Mouse (Mus musculus) embryonic facial prominence, embryonic 12.5 days (tissue): Measurements from ENCODE around the gene Glod4. TPM values are rescaled to one million over a fixed set of nuclear protein-coding genes. Genes with fewer than 3 reads are reported as not detected.

ENCODE experiments used
- ATAC-seq: fragments of 200-750 bp; cut with Nextera tagmentation; 2 replicates; pipeline ENCODE4 v1.8.0; 2017; ENCODE audit not compliant: insufficient number of reproducible peaks, insufficient read depth, low FRiP score, low TSS enrichment
- H3K27ac ChIP-seq: fragments of 300-500 bp; sonication (generic); 2 replicates; pipeline ENCODE4 v1.5.1; 2016; ENCODE audit warnings: mild to moderate bottlenecking
- H3K27me3 ChIP-seq: fragments of 300-500 bp; sonication (generic); 2 replicates; pipeline ENCODE4 v1.6.1; 2016; ENCODE audit warnings: mild to moderate bottlenecking, moderate library complexity
- H3K36me3 ChIP-seq: fragments of 300-500 bp; sonication (generic); 2 replicates; pipeline ENCODE4 v1.6.1; 2016; ENCODE audit warnings: mild to moderate bottlenecking
- H3K4me1 ChIP-seq: fragments of 300-500 bp; sonication (generic); 2 replicates; pipeline ENCODE4 v1.6.1; 2016
- H3K4me2 ChIP-seq: fragments of 300-500 bp; sonication (generic); replicated peaks from 2 replicates; pipeline ENCODE4 v1.6.1; 2016; ENCODE audit warnings: mild to moderate bottlenecking, moderate library complexity
- H3K4me3 ChIP-seq: fragments of 300-500 bp; sonication (generic); 2 replicates; pipeline ENCODE4 v1.5.1; 2016; ENCODE audit warnings: mild to moderate bottlenecking
- H3K9ac ChIP-seq: fragments of 300-500 bp; sonication (generic); 2 replicates; pipeline ENCODE4 v1.6.1; 2016; ENCODE audit warnings: mild to moderate bottlenecking, moderate library complexity
- H3K9me3 ChIP-seq: fragments of 300-500 bp; sonication (generic); 2 replicates; pipeline ENCODE4 v1.6.1; 2016; ENCODE audit warnings: mild to moderate bottlenecking, moderate library complexity
- WGBS: fragments of 180-500 bp; shearing (Covaris S2); methylation state at CpG from one replicate; pipeline ENCODE4 v1.1.7; 2016; 5-methylcytosine and 5-hydroxymethylcytosine counted together
- polyA plus RNA-seq: library from polyadenylated mRNA; unstranded; fragments of >200 nt; fragmentation: Nextera tagmentation; extraction: Ambion mirVana; gene quantifications from 2 replicates; pipeline ENCODE4 v1.2.1, GENCODE M21; 2016

Gene Glod4
- polyA plus RNA-seq, 1 experiment from 2014 or later = 126 TPM

DNA sequence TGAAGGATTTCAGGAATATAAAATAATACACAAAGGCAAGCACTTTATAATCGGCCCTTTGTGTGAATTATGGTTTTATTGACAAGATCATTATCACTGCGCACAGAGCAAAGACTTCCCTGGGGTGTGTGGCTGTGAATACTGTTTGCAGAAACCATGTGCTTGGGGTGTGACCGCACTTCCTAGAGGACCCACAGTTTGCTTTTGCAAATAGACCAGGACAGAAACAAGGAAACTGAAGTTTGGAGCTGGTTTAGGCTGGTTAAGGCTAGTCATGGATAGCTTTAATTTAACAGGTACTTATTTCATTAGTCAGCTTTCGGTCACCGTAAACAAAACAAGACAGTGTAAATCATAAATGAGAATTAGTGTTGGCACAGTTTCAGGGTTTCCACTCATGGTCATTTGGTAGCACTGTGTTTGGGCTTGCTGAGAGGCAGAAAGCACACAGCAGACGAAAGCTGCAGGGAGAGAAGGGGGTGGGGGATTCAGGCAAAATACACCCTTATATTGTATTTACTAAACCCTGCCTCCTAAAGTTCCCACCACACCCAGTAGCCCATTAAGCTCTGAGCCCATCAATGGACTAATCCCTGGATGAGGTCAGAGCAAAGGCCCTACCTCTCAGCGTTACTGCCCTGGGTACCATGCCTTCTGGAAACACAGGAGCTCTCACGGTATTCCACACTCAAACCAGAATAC is 47.1 kb downstream of the Glod4 start:
- 71% methylated on average over 8 of the region's 8 CpGs for WGBS
- Histone ChIP-seq H3K36me3 (no peaks in the 10 kb centered on the region), H3K27me3 (no peaks in the 10 kb centered on the region), H3K9ac (no peak overlapping the region), H3K4me1 (no peaks in the 10 kb centered on the region), H3K27ac (no peak overlapping the region), H3K4me2 (no peak overlapping the region), H3K9me3 (no peaks in the 10 kb centered on the region), H3K4me3 (no peak overlapping the region)
- ATAC-seq = no peak

DNA sequence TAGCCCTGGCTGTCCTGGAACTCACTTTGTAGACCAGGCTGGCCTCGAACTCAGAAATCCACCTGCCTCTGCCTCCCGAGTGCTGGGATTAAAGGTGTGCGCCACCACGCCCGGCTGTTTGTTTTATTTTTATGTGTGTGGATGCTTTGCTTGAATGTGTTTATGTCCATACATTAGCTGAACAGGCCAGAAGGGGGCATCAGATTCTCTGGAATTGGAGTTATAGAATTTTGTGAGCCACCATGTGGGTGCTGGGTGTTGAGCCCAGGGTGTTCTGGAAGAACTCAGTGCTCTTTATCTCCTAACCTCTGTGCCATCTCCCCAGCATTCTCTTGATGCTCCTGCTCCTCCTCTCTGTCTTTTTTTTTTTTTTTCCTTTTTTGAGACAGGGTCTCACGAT is 56.6 kb downstream of the Glod4 start:
- Histone ChIP-seq H3K4me3 (no peak overlapping the region), H3K27ac (no peak overlapping the region), H3K4me1 (no peaks in the 10 kb centered on the region), H3K9ac (no peak overlapping the region), H3K36me3 (no peaks in the 10 kb centered on the region), H3K27me3 (no peaks in the 10 kb centered on the region), H3K4me2 (no peak overlapping the region), H3K9me3 (no peaks in the 10 kb centered on the region)
- no peak for ATAC-seq
- 85% methylated on average over 6 of the region's 6 CpGs for WGBS

DNA sequence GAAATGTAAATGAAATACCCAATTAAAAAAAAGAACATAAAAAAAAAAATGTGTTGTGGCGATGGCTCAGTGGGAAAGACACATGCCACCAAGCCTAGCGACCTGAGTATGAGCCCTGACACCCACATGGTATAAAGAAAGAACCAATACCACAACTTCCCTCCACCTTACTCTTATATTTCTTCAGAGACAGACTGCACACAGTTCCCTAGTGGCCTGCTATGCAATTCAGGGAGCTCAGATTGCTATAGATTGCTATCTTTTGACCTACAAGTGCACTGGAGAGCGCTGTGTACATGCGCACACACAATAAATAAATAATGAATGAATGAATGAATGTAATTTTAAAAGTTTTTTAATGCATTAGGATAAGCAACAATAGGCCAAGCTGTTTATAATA is 59.8 kb downstream of the Glod4 start:
- WGBS = 78% methylated on average over 4 of the region's 4 CpGs
- H3K27me3 ChIP-seq = no peaks in the 10 kb centered on the region
- no peak overlapping the region for H3K9ac ChIP-seq
- H3K36me3 ChIP-seq = no peaks in the 10 kb centered on the region
- H3K9me3 ChIP-seq = no peaks in the 10 kb centered on the region
- no peak overlapping the region for H3K4me2 ChIP-seq
- no peak overlapping the region for H3K27ac ChIP-seq
- peaks cover 5% of the 10 kb centered on the region for H3K4me1 ChIP-seq
- no peak for ATAC-seq
- no peak overlapping the region for H3K4me3 ChIP-seq

DNA sequence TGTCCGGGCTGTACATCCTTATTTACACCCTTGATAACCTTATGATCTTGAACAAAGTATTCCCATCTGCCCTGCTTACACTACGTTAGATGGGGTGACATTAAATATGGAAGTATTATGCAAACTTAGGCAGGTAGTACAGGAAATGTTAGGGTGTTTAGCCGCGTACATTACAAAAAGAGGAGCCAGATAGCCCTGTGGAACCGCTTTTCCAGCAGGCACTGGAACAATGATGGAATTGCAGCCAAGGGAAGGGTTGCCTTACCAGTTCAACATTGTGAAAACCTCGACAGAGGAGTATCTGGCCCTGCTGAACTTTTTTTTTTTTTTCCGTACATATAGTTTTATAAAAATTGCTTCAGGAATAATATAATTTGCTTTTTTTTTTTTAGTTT is 63.4 kb downstream of the Glod4 start:
- Histone ChIP-seq H3K9ac (peak overlapping the region; percentile 61), H3K4me1 (peaks cover 8% of the 10 kb centered on the region), H3K4me2 (peak overlapping the region; percentile 93), H3K27ac (no peak overlapping the region), H3K4me3 (peak overlapping the region; percentile 75), H3K27me3 (no peaks in the 10 kb centered on the region), H3K9me3 (no peaks in the 10 kb centered on the region), H3K36me3 (no peaks in the 10 kb centered on the region; the same call in 1 of the 2 replicates)
- ATAC-seq = no peak
- WGBS = 22% methylated on average over 7 of the region's 7 CpGs

DNA sequence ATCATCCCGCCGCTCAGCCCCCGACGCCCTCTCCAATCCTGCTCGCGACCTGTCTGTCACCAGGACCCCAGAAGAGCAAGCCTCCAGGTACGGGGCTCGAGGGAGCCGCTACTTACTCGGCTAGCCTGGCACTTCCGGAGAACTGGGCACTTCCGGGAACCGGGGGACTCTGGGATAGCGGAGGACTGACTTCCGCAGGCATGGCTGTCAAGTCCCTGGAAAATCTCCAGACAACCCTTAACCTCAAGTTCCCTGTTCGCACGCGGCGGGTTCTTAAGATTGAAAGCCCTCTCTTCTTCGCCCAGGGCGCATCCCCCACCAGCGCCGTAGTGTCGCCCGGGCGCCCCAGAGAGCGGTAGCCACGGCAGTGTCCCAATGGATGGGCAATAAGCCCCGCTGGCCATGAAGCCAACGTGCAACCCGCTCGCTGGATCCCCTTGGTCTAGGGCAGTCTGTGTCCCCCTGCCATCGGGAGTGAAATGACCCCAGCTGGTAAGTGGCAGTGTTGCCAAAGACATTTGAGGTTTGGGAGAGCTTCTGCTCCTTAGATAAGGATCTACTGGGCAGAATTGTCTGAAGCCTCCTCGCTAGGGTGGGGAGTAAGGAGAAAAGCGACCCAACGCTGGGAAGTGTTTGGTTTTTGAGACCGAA is 63.9 kb downstream of the Glod4 start, which contains the start of the genes Vps53 and Fam57a:
TSS of gene Vps53 (minus strand) at position 153 of the 651 bp plus-strand sequence.
TSS of gene Fam57a (plus strand) at position 177 of the 651 bp plus-strand sequence.
- Histone ChIP-seq H3K4me3 (peak within 1 kb of the TSS; percentile 75), H3K27ac (no peak within 1 kb of the TSS), H3K9ac (peak within 1 kb of the TSS; percentile 61), H3K9me3 (no peaks in the 10 kb centered on the region), H3K4me2 (peak within 1 kb of the TSS; percentile 93), H3K36me3 (no peaks in the 10 kb centered on the region; the same call in 1 of the 2 replicates), H3K4me1 (peaks cover 8% of the 10 kb centered on the region), H3K27me3 (no peaks in the 10 kb centered on the region)
- ATAC-seq = peak; percentile 82; the same call in 1 of the 2 replicates
- WGBS = under 1% methylated on average over 37 of the region's 37 CpGs

DNA sequence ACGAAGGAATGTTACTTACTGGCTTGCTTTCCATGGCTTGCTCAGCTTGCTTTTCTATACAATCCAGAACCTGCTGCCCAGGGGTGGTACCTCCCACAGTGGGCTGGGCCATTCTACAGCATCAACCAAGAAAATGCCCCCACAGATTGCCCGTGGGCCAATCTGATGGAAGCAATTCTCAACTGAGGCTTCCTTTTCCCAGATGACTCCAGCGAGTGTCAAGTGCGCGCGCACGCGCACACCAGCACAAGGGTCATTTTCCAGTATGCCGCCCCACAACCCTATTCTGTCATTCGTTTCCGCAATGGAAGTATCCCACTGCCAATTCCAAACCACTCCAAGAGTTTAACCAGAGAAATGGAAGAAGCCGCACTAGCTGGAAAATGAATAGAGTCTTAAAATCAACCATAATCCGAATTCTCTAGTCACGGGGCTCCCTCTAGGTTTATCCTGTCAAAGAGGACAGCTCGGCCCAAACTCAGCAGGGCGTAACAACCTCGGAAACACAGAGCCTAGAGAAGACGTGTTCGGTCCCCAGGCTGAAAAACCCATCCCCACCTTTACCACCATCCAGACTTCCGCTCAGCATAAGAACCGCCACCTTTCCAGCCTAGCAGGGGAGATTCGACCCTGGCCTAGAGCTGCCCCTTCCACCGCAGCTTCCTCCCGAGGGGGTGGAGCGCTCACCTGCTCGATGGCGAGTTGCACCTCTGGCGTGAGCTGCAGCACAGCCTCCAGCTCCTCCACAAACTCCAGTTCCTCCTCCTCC is 64.6 kb downstream of the Glod4 start:
- WGBS = 1% methylated on average over 28 of the region's 28 CpGs
- Histone ChIP-seq H3K9ac (peak overlapping the region; percentile 61), H3K27ac (no peak overlapping the region), H3K27me3 (no peaks in the 10 kb centered on the region), H3K4me2 (peak overlapping the region; percentile 93), H3K36me3 (peaks cover 2% of the 10 kb centered on the region; the same call in 1 of the 2 replicates), H3K4me1 (peaks cover 8% of the 10 kb centered on the region), H3K9me3 (no peaks in the 10 kb centered on the region), H3K4me3 (peak overlapping the region; percentile 75)
- ATAC-seq = peak; percentile 65; the same call in 1 of the 2 replicates

DNA sequence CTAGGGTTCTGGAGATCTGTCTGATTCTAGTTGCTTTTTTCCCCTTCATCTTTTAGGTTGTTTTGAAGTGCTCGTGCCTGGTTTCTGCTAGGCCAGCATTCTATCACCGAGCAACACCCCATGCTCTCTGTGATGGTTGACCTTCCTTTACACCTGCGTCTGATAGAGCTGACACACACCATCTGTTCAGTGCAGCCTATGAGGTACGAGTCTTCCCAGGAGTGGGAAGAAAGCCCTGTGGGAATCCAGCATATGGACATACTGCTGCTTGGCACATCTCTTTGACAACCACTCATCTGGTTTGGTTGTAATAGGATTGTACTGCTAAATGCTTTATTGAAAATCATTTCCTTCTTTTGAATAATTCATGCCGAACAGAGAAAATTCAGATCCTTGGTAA is 73.3 kb downstream of the Glod4 start:
- no peak for ATAC-seq
- WGBS = 76% methylated on average over 5 of the region's 5 CpGs
- H3K27ac ChIP-seq = no peak overlapping the region
- H3K4me2 ChIP-seq = no peak overlapping the region
- peaks cover 18% of the 10 kb centered on the region for H3K36me3 ChIP-seq
- no peak overlapping the region for H3K4me3 ChIP-seq
- H3K9ac ChIP-seq = no peak overlapping the region
- H3K9me3 ChIP-seq = no peaks in the 10 kb centered on the region
- no peaks in the 10 kb centered on the region for H3K4me1 ChIP-seq
- no peaks in the 10 kb centered on the region for H3K27me3 ChIP-seq

DNA sequence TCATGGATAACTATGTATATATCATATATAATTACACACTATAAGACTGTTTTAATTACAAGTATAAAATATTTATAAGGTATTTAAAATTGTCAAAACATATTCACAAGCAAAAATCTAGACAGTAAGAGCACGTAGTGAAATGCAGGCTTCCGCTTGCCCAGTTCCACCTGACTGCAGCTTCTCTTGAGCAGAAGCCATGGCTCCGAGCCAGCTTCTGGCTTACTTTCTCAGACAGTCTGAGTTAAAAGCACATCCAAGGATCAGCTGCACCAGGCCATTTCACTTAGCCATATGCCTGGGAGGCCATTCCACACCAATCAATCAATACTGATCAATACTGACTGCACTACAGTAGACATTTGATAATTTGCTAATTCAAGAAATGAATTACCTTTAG is 74.5 kb downstream of the Glod4 start:
- ATAC-seq = no peak
- H3K27me3 ChIP-seq = no peaks in the 10 kb centered on the region
- no peak overlapping the region for H3K9ac ChIP-seq
- H3K36me3 ChIP-seq = peaks cover 17% of the 10 kb centered on the region
- H3K9me3 ChIP-seq = no peaks in the 10 kb centered on the region
- H3K4me2 ChIP-seq = no peak overlapping the region
- no peaks in the 10 kb centered on the region for H3K4me1 ChIP-seq
- no peak overlapping the region for H3K4me3 ChIP-seq
- H3K27ac ChIP-seq = no peak overlapping the region
- WGBS = 84% methylated on average over 3 of the region's 3 CpGs

DNA sequence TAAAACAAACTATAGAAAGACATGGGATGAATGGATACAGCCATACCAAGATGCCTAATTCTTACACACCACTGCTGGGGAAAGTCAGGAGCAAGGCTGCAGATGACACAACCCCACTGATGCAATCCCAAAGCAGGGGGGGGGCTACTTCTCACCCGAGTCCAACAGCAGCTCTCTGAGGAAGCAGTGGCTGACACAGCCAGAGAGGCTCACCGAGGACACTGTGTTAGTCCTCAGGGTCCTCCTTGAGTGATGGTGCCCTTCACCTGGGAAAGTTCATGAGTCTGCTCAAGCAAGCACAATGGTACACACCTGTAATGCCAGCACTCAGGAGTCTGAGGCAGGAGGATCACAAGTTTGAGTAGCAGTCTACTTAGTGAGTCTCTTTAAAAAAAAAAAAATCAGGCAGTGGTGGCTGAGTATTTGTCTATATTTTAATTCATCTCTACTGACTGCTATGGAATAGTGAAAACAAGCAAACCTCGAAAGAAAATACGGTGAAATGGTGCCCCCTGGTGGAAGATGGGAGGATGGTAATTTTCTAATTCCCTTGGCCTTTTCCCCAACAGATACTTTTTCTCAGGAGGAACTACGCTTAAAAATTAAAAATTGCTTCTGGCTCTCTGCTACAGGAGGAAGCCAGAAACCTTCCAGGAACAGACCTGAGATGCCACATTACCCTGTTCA is 76.3 kb downstream of the Glod4 start:
- Histone ChIP-seq H3K4me1 (no peaks in the 10 kb centered on the region), H3K9ac (no peak overlapping the region), H3K27ac (no peak overlapping the region), H3K27me3 (no peaks in the 10 kb centered on the region), H3K9me3 (no peaks in the 10 kb centered on the region), H3K36me3 (peaks cover 15% of the 10 kb centered on the region), H3K4me2 (no peak overlapping the region), H3K4me3 (no peak overlapping the region)
- WGBS = 30% methylated on average over 5 of the region's 5 CpGs
- ATAC-seq = no peak

DNA sequence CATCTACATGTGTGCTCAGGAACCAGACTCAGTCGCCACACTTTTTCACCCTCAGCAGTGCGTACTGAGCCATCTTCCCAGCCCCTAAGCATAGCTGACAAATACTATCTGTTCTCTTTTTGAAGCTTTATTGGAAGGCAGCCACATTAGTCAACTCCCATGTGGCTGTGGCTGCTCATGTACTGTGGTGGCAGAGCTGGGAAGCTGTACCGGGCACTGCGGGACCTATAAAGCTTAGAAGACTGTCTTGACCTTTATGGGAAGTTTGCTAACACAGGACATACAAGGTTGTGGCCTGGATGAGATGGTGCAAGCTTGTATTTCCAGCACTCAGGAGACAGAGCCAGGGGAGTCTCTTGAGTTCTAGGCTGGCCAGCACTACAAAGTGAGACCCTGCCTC is 76.9 kb downstream of the Glod4 start:
- no peaks in the 10 kb centered on the region for H3K27me3 ChIP-seq
- WGBS = 90% methylated on average over 4 of the region's 4 CpGs
- no peak overlapping the region for H3K9ac ChIP-seq
- no peak overlapping the region for H3K4me3 ChIP-seq
- no peak overlapping the region for H3K27ac ChIP-seq
- ATAC-seq = peak; percentile 35; the same call in 1 of the 2 replicates
- no peak overlapping the region for H3K4me2 ChIP-seq
- H3K9me3 ChIP-seq = no peaks in the 10 kb centered on the region
- peaks cover 9% of the 10 kb centered on the region for H3K36me3 ChIP-seq
- no peaks in the 10 kb centered on the region for H3K4me1 ChIP-seq

DNA sequence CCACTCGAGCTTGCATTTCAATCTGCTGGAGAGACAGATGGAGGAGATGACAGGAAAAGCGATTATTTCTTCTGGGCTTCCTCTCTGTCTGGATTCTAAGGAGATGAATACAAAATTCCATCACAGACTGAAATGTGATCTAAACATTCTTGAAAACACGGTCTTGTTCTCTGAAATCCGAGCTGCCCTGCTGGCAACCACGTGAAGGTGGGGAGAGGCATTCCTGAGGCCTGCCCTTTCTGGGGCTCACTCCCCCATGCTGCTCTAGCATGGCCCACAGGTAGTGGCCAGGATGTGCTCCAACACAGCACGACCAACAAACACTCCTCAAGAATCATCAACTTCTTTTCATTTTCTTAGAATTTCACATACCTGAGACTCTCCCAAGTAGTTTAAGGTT is 83.3 kb downstream of the Glod4 start:
- Histone ChIP-seq H3K9ac (no peak overlapping the region), H3K9me3 (no peaks in the 10 kb centered on the region), H3K4me2 (no peak overlapping the region), H3K36me3 (peaks cover 9% of the 10 kb centered on the region), H3K4me3 (no peak overlapping the region), H3K4me1 (peaks cover 3% of the 10 kb centered on the region; the same call in 1 of the 2 replicates), H3K27ac (peak overlapping the region; percentile 71), H3K27me3 (no peaks in the 10 kb centered on the region)
- WGBS = 21% methylated on average over 6 of the region's 6 CpGs
- ATAC-seq = no peak
